Mouse (Mus musculus): ENCODE measurements around the gene Kank2. TPM values are rescaled to one million over a fixed set of nuclear protein-coding genes. Genes with fewer than 3 reads are reported as not detected.

Gene Kank2
- polyA plus RNA-seq (2012; rRNA removed): 44.7 and 50.6 TPM in 2 replicates

DNA sequence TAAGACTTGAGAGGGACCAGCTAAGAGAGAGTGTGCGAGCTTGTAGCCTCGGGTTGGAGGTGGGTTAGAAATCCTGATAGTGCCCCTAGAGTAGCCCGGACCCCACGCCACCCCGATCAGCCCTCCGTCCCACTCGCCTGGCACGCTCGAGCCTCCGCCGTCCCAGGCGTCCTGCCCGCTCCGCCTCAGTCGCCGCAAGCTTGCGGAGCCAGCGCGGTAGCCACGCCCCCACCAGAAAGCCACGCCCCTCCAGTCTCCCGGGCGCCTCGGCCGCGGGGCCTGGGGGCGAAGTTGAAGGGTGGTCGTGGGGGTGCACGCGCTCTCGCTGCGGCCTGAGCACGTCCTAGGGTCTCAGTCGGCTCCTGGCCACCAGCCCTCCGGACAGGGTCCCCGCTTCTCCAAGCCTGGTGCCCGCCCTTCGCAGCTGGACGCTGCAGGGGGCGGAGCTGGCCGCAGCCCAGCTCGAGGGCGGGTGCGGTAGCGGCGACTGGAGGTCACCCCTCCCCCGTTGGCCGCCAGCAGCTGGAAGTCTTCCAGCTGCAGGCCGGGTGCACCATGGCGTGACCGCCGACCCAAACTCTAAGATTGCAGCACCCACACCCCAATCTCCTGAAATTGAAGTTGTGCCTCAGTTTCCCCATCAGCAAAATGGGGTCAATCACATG, at the start of gene Kank2:
Kank2 (minus strand) TSS at position 400 of the 665 bp plus-strand sequence.
- 1% methylated on average over 52 of the region's 52 CpGs for WGBS
- DNase-seq: peak; percentile 64 to 79
- peaks cover 12% of the 10 kb centered on the region for H3K4me1 ChIP-seq (ENCODE audit: control insufficient read depth, insufficient read depth, low read length)
- H3K4me3 ChIP-seq (replicated peaks; ENCODE audit: insufficient read depth, low read depth, low read length): peak within 1 kb of the TSS; percentile 54
- TF ChIP-seq POLR2A (IDR thresholded peaks at IDR 0.05; ENCODE audit: borderline replicate concordance, insufficient read depth, low read length) (peak; percentile 33; the same call in 1 of the 2 replicates), CTCF (IDR thresholded peaks at IDR 0.05; ENCODE audit: borderline replicate concordance, insufficient read depth, low read depth, low read length) (no peak)
- H3K27me3 ChIP-seq (ENCODE audit: control insufficient read depth, insufficient read depth, low read length): no peaks in the 10 kb centered on the region
- 0 out of 2 replicates have a peak within 1 kb of the TSS, but pooled peaks have one; percentile 22 for H3K27ac ChIP-seq (ENCODE audit: insufficient read depth, low read length)

DNA sequence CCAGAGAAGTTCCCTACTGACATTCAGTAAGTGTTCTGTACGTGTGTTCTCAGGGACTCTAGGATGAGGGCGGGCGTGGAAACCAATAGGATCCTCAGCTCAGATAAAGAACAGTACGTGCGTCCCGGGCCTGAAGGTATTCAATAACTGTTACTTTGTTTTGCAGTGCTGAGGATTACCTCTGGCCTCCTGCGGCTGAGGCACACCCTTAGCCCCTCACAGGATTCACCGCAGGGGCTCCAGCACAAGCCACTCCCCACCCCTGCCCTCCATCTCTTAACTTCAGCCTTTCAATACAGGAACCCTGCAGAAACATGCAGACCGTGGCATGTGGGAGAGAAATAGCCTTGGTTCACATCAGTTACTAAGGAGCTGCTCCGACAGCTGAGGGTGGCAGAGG, 49.4 kb upstream of the Kank2 start:
- H3K4me1 ChIP-seq (ENCODE audit: control insufficient read depth, insufficient read depth, low read length): peaks cover 4% of the 10 kb centered on the region
- WGBS: 54% methylated on average over 10 of the region's 10 CpGs
- H3K4me3 ChIP-seq (replicated peaks; ENCODE audit: insufficient read depth, low read depth, low read length): no peak overlapping the region
- no peak for TF ChIP-seq POLR2A (IDR thresholded peaks at IDR 0.05; ENCODE audit: borderline replicate concordance, insufficient read depth, low read length)
- TF ChIP-seq CTCF (IDR thresholded peaks at IDR 0.05; ENCODE audit: borderline replicate concordance, insufficient read depth, low read depth, low read length): no peak
- no peak for DNase-seq
- no peaks in the 10 kb centered on the region for H3K27me3 ChIP-seq (ENCODE audit: control insufficient read depth, insufficient read depth, low read length)
- H3K27ac ChIP-seq (ENCODE audit: insufficient read depth, low read length): no peak overlapping the region

DNA sequence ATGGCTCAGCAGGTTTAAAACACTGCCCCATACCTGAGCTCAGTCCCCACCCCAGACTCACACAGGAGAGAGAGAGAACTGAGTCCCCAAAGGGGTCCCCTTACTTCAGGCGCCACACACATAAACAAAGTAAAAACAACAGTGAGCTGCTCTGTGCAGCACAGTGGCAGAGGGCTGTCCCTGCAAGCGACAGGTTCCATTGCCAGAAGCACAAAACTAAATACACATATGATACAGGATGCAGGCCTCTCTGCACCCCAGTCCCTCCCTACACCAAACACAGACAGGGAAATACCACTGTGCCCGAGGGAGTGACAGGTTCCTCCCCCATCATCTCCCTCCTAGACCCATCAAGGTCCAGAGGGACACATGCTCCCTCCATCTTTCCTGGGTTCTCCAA, 48.9 kb upstream of the Kank2 start:
- TF ChIP-seq POLR2A (IDR thresholded peaks at IDR 0.05; ENCODE audit: borderline replicate concordance, insufficient read depth, low read length): no peak
- no peak for TF ChIP-seq CTCF (IDR thresholded peaks at IDR 0.05; ENCODE audit: borderline replicate concordance, insufficient read depth, low read depth, low read length)
- 54% methylated on average over 3 of the region's 3 CpGs for WGBS
- H3K27me3 ChIP-seq (ENCODE audit: control insufficient read depth, insufficient read depth, low read length): no peaks in the 10 kb centered on the region
- H3K27ac ChIP-seq (ENCODE audit: insufficient read depth, low read length): no peak overlapping the region
- DNase-seq: no peak
- no peaks in the 10 kb centered on the region; the same call in 1 of the 2 replicates for H3K4me1 ChIP-seq (ENCODE audit: control insufficient read depth, insufficient read depth, low read length)
- no peak overlapping the region for H3K4me3 ChIP-seq (replicated peaks; ENCODE audit: insufficient read depth, low read depth, low read length)

DNA sequence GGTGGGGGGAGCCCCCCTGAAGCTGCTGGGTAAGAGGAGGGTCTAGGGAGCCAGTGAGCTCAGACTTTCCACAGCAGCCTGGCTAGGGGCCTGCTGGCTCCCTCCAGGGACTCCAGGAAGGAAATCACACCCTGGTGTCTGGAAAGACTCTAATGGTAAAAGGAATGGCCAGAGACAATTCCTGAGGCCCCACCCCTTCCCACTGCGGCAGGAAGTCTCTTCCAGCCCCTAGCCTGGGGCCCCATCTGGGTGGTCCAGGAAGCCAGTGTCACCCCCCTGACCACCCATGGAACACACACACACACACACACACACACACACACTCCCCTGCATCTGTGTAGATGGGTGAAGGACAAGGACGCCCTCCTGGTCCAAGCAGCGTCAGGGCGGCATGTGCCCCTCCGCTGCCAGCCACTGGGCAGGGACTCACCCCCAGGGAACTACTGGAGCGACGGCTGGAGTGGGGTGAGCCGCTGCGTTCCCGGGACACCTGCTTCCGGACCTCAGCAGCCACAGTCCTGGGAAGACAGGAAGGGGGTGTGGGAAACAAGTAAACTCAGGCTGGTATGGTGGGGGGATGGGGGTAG, 48.3 kb upstream of the Kank2 start:
- Histone ChIP-seq H3K27me3 (ENCODE audit: control insufficient read depth, insufficient read depth, low read length) (no peaks in the 10 kb centered on the region), H3K4me1 (ENCODE audit: control insufficient read depth, insufficient read depth, low read length) (no peaks in the 10 kb centered on the region; the same call in 1 of the 2 replicates), H3K4me3 (replicated peaks; ENCODE audit: insufficient read depth, low read depth, low read length) (no peak overlapping the region), H3K27ac (ENCODE audit: insufficient read depth, low read length) (no peak overlapping the region)
- DNase-seq: no peak
- WGBS: 28% methylated on average over 11 of the region's 11 CpGs
- TF ChIP-seq POLR2A (IDR thresholded peaks at IDR 0.05; ENCODE audit: borderline replicate concordance, insufficient read depth, low read length) (no peak), CTCF (IDR thresholded peaks at IDR 0.05; ENCODE audit: borderline replicate concordance, insufficient read depth, low read depth, low read length) (no peak)

DNA sequence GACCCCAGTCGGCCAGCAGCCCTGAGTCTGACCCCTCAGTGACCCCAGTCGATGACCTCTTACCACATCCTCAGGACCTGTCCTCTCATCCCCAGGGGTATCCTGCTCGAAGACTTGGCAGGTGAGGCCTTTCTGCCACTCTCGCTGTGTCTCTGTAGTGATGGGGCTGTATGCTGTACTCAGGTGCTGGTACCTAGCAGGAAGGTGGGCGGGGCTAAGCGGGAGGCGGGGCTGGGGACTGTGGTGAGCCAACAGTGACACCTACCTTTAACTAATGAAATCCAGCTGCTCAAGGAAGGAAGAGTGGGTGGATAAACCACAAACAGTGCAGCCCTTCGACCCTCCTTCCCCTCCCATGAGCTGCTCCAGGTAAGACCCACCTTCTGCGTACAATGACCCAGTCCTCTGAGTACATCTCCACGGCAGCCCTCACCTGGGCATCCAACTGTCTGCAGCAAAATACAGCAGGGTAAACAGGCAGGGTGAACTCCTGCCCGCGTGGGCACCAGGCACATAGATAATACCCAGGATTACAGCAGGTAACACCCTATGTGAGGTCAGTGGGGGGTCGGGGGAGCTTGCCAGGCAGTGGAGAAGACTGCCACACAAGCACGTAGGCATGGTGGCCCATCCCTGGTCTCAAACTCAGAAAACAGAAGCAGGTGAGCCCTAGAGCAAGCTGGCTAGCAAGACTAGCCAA, 47.0 kb upstream of the Kank2 start:
- WGBS: 67% methylated on average over 14 of the region's 14 CpGs
- TF ChIP-seq CTCF (IDR thresholded peaks at IDR 0.05; ENCODE audit: borderline replicate concordance, insufficient read depth, low read depth, low read length) (no peak), POLR2A (IDR thresholded peaks at IDR 0.05; ENCODE audit: borderline replicate concordance, insufficient read depth, low read length) (no peak)
- Histone ChIP-seq H3K4me3 (replicated peaks; ENCODE audit: insufficient read depth, low read depth, low read length) (no peak overlapping the region), H3K27me3 (ENCODE audit: control insufficient read depth, insufficient read depth, low read length) (no peaks in the 10 kb centered on the region), H3K27ac (ENCODE audit: insufficient read depth, low read length) (no peak overlapping the region), H3K4me1 (ENCODE audit: control insufficient read depth, insufficient read depth, low read length) (no peaks in the 10 kb centered on the region; the same call in 1 of the 2 replicates)
- DNase-seq: no peak

DNA sequence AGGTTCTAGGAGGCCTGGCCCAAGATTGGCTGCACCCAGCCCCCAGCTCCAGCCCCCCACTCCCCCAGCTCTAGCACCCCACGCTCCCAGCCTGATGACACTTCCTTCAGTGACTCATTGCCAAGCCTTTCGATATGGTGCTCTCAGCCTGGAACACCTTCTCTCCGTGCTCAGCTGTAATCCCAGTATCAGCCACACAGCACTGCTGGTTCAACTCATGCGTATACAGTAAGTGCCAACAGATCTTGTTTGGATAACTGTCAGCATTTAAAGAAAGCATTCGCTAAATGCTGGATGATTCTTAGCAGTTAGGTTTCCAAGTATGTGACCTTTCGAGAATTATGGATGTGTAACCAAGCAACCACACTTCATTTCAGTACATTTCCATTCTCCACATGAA, 44.5 kb upstream of the Kank2 start:
- no peak for DNase-seq
- Histone ChIP-seq H3K27ac (ENCODE audit: insufficient read depth, low read length) (no peak overlapping the region), H3K4me1 (ENCODE audit: control insufficient read depth, insufficient read depth, low read length) (no peaks in the 10 kb centered on the region; the same call in 1 of the 2 replicates), H3K4me3 (replicated peaks; ENCODE audit: insufficient read depth, low read depth, low read length) (no peak overlapping the region), H3K27me3 (ENCODE audit: control insufficient read depth, insufficient read depth, low read length) (no peaks in the 10 kb centered on the region)
- TF ChIP-seq CTCF (IDR thresholded peaks at IDR 0.05; ENCODE audit: borderline replicate concordance, insufficient read depth, low read depth, low read length) (no peak), POLR2A (IDR thresholded peaks at IDR 0.05; ENCODE audit: borderline replicate concordance, insufficient read depth, low read length) (no peak)
- WGBS: 65% methylated on average over 6 of the region's 6 CpGs

DNA sequence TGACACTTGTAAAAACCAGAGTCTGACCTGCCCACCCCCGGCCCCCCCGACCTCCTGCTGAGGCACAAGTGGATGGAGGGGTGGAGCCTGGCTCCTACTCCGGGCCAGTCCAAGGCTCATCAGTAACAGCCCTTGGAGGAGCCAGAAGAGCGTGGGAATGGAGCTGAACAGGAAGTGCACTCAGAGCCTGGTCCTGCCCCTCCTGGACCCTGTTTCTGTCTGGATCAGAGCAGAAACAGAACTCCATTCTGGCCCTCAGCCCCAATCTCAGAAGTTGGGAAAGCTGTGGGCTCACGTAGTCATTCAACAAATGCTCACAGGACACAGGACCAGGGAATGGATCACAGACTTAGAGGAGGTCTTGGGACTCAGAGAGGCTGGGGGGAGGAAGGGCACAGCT, 43.8 kb upstream of the Kank2 start:
- WGBS: 41% methylated on average over 5 of the region's 5 CpGs
- Histone ChIP-seq H3K4me1 (ENCODE audit: control insufficient read depth, insufficient read depth, low read length) (no peaks in the 10 kb centered on the region; the same call in 1 of the 2 replicates), H3K27ac (ENCODE audit: insufficient read depth, low read length) (no peak overlapping the region), H3K4me3 (replicated peaks; ENCODE audit: insufficient read depth, low read depth, low read length) (no peak overlapping the region), H3K27me3 (ENCODE audit: control insufficient read depth, insufficient read depth, low read length) (no peaks in the 10 kb centered on the region)
- DNase-seq: no peak
- TF ChIP-seq CTCF (IDR thresholded peaks at IDR 0.05; ENCODE audit: borderline replicate concordance, insufficient read depth, low read depth, low read length): no peak
- TF ChIP-seq POLR2A (IDR thresholded peaks at IDR 0.05; ENCODE audit: borderline replicate concordance, insufficient read depth, low read length): no peak

Data from cerebellum, adult 2 months (tissue).